Mouse (Mus musculus): ENCODE data around the gene Hsd17b3. TPM values are rescaled to one million over a fixed set of nuclear protein-coding genes. Genes with fewer than 3 reads are reported as not detected.
"Not testable (repeated sequence)": the region's sequence is repeated elsewhere in the genome, so short reads cannot be mapped to it uniquely, and the experiment has no call there.

The Hsd17b3 gene
- total RNA-seq, 2 experiments from 2014 or later = not detected

DNA sequence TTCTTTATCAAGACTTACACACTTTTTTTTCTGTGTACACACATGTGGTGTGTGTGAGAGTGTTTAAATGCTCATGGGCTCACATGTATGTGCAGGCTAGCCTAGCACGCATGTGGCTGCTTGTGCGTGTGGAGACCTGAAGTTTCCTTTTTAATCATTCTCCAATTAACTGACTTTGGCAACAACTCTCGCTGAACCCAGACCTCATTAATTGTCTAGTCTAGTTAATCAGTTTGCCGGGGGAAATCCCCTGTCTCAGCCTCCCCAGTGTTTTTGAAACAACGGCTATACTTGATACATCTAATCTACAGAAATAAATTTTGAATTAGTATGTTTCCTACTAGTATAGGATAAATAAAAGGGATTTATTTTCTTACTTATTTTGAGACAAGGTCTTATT is 3.0 kb downstream of the Hsd17b3 start:
- intact Hi-C loops (cut with DNase I) = no loop called here
- DNase-seq = no peak

DNA sequence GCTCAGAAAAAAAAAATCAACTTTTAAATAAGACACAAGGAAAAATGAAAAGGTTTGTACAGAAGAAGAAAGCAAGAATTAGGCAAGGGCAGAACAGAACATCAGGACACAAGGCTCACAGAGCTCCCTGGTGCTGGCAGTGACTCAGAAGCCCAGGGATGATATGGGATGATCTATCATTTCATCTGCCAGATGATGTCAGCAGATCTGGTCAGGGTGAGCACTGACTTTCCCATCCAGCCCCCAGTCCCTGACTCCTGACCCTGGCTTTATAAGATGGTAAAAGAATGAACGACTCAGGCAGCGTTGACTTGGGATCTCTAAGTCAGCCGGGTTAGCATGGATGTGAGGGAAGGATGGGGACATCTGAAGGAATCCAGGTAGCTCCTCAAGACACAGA is 5.7 kb downstream of the Hsd17b3 start:
- DNase-seq = no peak
- intact Hi-C loops (cut with DNase I) = no loop called here

DNA sequence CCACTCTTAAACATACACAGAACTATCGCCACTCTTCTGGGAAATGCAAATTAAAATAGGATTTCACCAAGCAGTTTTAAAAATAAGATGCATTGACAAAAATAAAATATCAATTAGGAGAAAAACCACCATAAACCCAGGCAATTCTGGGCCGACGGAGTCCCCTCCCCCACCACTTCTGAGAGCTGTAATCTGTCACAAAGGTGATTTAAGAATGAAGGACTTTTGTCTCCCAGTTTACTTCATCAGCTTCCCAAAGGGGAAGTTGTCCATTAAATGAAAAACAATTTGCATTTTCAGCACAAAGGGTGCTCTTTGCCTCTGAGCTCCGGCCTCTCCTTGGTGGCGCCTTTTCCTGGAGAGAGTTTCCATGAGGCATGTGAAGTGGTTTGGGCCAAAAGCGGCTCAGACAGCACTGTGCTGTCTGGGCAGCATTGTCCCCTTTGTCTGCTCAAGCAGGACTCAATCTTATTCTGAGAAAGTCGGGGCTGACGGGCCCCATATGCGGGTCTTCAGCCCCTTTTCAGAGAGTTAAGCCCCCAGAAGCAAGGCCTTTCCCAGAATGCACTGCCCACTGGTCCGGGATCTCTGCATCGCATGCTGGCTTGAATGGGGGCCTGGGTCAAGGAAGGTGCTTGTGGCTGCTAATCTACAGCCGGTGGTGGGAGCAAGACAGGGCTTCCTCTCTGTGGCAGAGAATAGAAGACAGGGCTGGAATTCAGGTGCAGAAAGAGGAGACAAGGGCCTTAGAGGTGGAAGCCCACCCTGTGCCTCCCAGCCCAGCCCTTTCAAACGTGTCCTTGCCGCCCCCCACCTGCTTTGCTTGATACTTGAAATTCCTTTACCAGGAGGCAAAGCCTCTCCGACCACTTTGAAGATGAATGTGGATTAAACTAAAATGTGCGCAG is 7.8 kb downstream of the Hsd17b3 start:
- intact Hi-C loops (cut with DNase I) = no loop called here
- no peak for DNase-seq

DNA sequence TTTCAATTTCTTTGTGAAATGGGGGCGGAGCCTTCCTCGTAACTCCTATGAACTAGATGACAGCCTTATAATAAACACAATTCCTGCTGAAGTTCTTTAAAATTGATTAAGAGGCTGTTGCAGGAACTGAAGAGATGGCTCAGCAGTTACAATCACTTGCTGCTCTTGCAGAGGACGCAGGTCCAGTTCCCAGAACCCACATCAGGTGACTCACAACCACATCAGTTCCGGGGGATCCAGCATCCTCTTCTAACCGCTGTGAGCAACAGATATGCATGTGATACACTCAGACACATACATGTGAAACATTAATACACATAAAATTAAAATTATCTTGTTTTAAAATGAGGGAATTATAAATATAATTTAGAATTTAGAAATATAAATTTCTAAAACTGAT is 11.4 kb downstream of the Hsd17b3 start:
- intact Hi-C loops (cut with DNase I) = no loop called here
- no peak for DNase-seq

DNA sequence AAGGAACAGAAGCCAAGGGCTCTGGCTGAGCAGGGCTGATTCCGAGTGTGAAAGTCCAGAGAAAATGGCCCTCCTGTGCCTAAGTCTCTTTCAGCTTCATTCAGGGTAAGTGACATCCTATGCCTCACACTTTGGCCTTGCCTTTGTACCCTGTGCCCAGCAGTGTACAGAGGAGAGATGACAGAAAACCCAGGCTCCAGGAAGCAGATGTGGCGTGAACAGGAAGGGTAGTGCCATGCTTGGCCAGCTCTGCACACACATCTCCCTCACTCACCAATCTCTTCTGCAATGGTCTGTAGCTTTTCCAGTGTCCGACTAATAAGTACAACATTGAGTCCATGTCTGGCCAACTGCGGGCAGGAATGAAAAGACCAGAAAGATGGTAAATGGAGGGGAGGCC is 13.0 kb downstream of the Hsd17b3 start:
- intact Hi-C loops (cut with DNase I) = no loop called here

DNA sequence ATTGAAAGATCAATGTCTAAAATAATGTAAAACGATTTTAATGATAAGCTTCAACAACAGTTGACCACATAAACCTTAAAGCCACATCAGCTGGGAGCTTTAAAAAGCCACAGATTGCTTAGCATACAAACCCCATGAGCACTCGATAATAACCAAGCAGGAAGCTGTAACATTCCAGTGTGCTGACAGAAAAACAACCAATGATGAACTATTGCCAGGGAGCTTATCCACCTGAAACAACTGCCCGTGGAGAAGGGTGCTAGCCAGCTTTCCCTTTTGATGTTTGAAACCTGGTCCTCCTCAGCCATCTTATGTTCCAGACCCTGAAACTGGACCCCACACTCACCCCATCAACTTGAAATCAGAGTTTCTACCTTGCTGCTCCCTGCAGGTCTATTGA is 22.4 kb downstream of the Hsd17b3 start:
- DNase-seq = no peak
- intact Hi-C loops (cut with DNase I) = no loop called here

More for the DNA sequence above, 13.0 kb downstream of the Hsd17b3 start:
- DNase-seq = no peak

DNA sequence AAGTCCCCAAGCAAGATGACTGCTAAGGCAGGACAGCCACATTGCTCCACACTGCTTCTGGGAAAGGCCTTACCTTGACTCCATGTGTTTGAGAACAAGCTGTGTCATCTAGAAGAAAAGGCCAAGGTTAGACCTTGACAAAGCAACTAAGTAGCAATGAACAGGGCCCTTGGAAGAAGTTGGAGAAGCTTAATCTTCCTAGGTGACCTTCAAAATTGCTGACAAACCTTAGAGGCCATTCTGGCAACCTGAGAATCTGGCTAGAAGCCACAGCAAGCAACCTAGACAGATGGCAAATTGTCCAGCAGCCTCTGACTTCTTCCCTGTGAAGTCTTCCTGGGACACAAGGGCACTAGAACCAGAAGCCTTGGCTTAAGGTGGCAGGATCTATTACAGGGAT is 24.8 kb downstream of the Hsd17b3 start:
- intact Hi-C loops (cut with DNase I) = no loop called here
- no peak for DNase-seq

DNA sequence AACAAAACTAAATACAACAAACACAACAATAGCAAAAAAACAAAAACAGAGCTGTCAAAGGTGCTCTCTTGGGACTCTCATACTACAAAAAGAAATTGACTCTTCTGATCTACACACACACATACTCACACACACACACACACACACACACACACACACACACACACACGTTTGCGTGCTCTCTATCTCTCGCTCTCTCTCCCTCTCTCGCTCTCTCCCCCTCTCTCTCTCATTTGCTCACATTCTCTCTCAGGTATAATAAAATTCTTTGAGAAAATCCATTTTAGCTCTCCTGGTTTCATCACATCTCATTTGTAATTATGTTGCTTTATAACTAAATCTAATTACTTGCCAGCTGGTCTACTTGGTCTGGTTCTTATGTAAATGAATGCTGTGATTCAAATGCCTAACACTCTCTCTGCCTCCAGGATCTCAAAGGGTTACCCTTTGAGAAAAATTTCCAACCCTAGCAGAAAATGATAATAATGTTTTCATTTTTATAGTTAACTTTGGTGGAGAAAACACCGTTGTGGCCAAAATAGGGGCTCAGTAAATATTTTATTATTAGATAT is 28.0 kb downstream of the Hsd17b3 start:
- DNase-seq = no peak
- intact Hi-C loops (cut with DNase I) = no loop called here

DNA sequence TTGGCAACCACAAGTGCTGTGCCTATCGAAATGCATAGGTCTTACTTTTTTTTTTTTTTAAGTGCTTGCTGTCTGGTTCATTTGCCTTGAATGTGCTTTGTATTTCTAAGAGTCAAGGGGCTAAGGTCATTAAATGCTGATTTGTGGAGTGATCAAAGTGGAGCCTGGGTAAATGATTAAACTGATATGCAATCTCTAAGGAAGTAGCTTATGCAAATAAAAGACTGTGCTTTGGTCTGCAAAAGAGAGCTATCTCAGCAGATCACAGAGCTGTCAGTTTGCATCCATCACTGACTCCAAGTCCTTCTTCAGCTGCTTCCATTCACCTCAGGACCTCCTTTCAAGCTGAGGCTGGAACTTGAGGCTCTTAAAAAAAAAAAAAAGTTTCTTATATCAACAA is 35.1 kb downstream of the Hsd17b3 start:
- DNase-seq = no peak
- intact Hi-C loops (cut with DNase I) = no loop called here

DNA sequence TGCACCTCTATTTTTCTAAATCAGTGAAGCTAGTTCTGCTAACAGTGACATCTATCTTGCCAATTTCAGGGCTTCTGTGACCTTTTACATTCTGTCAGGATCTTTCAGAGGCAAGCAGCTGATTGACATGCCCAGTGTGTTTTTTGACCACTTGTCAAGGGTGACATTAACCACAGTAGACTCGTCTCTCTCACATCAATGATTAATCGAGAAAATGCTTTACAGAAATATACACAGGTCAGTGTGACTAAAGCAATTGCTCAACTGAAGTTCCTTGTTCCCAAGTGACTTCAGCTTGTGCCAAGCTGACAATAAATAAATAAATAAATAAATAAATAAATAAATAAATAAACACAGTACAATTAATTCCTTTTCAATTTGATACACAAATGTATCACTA is 36.7 kb downstream of the Hsd17b3 start:
- DNase-seq; intact Hi-C loops (cut with DNase I): not testable (repeated sequence)

DNA sequence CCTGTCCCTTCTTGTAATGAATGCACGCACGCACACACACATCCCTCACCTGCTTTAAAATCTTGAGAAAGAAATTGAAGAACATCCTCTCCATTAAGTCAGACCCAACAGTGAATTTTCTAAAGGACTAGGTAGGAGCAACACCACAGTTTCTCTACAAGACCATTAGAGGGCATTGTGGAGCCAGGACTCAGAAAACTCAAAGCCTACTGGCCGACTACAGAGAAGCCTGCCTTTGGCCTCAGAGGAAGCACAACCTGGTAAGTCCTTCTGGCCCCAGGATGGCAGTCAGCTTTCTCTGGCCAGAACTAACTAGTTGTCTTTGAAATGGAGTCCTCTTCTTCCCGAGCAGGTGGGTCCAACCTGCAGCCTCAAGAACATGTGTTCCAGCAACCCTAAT is 38.1 kb downstream of the Hsd17b3 start:
- intact Hi-C loops (cut with DNase I) = loop anchor here (2.0 kb wide), 1 partner anchor 42 kb away; no protein-coding TSS in a partner anchor
- DNase-seq = no peak

DNA sequence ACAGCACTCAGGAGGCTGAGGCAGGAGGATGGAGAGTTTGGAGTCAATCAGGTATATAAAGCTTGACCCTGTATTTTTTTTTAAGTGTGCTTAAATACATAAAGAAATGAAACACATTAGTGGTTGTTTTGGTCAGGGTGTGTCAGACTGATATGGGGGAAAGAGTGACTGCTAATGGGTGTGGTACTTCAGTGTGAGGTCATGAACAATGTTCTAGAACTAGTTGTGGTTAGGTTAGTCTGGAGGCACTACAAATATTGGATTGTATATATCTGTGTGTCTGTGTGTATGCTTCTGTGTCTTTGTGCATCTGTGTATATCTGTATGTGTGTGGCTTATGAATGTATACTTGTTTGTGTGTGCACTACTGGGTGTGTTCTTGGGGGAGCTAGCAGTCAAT is 39.5 kb downstream of the Hsd17b3 start:
- no peak for DNase-seq
- intact Hi-C loops (cut with DNase I) = no loop called here

DNA sequence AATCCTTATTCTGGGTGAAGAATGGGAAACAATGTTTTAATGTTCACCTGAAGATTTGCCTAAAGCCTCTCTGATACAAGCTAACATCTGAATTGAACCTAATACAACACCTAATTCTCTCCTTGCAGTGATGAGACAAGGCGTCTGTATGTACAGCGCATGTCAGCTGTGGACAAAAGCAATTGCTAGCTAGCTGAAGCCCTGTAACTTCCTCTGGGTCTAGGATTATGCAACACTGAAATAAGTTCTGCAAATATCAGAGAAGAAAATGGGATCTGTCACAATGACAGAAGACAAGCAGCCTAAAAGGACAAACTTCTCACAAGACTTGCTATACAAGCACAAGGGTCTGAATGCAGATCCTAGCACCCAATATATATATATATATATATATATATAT is 40.6 kb downstream of the Hsd17b3 start:
- no peak for DNase-seq
- intact Hi-C loops (cut with DNase I) = no loop called here

DNA sequence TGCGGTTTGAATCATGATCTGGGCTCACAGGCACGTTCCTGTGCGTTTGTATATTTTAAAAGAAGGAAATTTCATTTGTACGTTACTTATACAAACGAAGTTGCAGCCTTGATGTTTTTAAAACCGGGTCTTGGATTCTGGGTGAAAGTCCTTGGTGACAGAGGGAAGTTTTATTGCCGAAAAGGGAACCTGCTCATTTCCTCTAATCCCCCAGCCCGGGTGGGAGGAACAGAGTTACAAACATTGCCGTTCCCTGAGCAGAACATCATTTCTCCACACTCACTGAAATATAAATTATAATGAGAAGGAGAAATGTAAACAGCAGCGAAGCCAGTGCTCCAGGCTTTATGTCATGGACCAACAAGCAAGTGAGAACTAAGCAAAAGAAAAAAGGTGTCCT is 49.1 kb downstream of the Hsd17b3 start:
- intact Hi-C loops (cut with DNase I) = loop anchor here (5.0 kb wide), 2 partner anchors 48 to 673 kb away; no protein-coding TSS in a partner anchor
- no peak for DNase-seq

DNA sequence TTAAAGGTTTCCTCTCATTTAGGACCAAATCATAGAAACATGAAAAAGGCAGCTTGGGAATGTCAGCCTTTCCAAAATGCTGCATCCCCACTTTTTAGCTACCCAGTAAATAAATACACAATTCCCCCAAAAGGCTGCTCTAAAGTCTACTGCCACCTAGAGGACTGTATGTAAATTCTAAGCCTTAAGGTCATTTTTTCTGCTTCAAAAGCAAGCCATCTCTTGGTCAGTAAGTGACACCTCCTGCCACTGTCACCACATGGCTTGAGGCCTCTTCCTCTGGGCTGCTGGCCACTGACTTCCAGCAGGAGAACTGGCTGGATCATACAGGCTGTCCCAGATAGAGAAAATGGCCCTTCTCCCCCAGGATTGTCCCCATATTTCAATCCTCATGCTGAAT is 50.9 kb downstream of the Hsd17b3 start:
- DNase-seq = no peak
- intact Hi-C loops (cut with DNase I) = loop anchor here (5.0 kb wide), 2 partner anchors 46 to 671 kb away; no protein-coding TSS in a partner anchor

DNA sequence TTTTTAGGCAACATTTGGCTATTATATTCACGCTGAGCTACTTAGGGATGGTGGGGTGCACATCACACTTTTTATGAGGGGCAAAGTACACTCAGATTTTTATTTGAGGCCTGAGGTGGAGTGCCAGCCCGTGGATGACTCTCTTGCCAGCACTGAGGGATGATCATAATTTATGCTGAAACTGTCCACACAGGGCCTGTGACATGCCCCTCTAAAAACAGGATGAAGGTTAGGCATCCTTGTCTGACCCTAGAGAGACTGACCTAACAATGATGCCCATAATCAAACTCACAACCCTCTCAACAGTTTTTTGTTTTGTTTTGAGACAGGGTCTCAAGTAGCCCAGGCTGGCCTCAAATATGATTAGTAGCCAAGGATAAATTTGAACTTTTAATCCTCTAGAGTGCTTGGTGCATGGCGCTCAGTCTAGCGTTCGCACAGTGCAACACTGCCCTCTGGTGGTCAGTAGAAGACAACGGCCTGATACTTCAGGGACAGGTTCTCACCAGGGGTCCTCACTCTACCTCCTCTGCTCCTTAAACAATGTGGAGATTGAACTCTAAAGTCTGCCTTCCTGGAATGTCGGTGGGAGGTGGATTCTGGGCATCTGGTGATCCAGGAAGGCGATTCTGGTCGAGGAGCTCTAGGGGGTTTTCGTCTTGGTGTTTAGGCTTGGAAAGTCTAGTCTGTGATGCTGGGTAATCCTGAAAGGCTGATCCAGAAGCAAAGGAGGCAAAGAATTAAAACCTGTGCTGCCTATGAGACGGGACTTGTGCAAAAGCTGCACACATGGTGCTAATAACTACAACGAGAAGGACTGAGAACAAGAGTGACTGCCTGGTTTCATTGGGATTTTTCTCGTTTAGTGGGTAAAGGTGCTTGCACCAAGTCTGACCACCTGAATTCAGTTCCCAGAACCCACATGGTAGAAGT is 52.7 kb downstream of the Hsd17b3 start:
- DNase-seq = peak; percentile 70 to 83
- intact Hi-C loops (cut with DNase I) = loop anchor here (2.0 to 5.0 kb wide), 3 partner anchors 44 to 669 kb away; no protein-coding TSS in a partner anchor

DNA sequence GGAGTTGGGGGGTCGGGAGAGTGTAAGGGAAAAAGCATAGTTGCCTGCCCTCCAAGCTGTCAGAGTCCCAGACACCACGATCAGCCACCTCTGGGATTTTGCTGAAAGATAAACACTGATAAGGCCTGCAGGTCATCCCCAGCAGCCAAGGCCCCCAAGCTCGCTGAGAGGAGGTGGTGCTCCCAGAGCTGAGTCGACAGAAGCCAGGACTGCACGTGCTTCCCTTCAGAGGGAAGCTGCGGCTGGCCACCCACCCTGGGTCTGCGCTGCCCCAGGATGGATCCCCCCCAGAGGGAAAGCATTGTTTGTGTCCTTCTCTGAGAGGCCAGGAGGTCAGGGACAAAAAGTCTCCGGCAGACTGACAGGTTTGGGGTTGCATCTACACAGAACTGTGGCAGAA is 54.0 kb downstream of the Hsd17b3 start:
- intact Hi-C loops (cut with DNase I) = loop anchor here (5.0 kb wide), 2 partner anchors 43 to 668 kb away; no protein-coding TSS in a partner anchor
- DNase-seq = no peak

DNA sequence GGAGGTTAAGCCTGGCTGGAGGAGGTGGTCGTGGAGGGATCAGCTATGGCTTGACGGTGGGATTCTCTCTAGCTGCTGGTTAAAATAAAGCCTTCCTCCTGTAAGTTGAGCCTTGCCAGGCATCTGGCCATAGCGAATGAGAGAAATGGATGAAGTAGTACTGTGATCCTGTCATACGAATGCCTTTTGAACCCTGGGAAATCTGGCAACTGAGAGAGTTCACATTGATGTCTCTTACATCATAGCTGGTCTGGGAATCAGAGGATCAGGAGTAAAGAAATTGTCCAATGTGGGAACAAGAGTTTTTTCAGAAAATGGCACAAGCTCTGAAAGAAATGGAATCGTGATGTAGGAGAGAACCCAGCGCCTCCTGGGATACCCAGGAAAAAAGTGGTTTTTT is 55.1 kb downstream of the Hsd17b3 start:
- DNase-seq = no peak
- intact Hi-C loops (cut with DNase I) = no loop called here

DNA sequence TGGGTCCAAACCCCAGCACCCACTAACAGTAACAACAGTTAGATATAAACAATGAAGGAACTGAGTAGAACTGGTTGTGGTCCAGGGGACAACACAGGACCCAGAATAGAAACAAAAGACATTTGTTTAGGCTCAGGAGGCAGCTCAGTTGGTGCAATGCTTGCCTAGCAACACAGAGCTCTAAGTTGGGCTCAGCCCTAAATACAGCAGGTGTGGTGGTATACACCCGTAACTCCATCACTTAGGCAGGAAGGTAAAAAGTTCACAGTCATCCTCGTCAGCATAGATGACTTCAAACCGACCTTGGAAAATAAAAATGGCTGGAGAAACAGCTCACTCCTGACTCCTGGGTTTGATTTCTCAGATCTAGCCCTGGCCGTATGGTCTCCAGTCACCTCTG is 55.8 kb downstream of the Hsd17b3 start:
- intact Hi-C loops (cut with DNase I) = no loop called here
- DNase-seq = no peak

DNA sequence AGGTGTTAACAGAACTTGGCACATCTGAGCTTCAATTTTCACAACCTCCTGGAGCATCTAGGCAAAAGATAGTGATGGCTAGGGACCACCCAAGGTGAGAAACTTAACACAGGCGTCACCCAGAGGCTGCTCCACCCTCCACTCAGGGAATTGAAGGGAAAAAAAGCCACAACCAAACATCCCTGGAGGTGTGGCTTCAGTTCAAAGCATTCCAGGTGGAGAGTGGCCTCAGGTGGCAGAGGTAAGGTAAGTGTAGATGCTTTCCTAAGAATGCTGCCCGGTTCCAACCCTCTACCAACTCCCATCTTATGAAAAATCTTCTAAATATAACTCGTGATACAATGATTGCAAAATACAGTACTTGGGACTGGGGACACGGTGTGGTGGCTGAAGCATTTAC is 57.8 kb downstream of the Hsd17b3 start:
- intact Hi-C loops (cut with DNase I) = no loop called here
- DNase-seq = no peak

DNA sequence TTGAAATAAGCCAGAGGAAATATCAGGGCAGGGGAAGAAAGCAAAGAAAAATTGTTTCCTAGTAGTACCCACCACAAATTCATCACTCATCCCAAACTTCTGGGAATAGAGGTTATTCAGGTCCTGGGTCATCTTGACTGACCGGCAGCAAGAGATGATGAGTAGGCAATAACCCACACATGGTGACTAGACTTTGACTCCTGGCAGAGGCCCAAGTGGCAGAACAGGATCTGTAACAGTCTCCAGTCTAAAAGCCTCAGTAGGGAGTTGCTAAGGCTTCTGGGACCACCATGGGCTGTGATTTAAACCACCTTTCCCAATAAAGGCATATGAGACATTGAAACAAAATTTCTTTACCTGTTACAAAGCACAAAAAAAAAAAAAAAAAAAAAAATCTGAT is 58.2 kb downstream of the Hsd17b3 start:
- intact Hi-C loops (cut with DNase I) = no loop called here
- no peak for DNase-seq

Measured in heart, postnatal 14 days (tissue).